Mouse (Mus musculus): ENCODE measurements around the gene Uox.

Gene Uox

GRCm38 (mm10) chr3:146583908-146584307, 13.7 kb downstream of the Uox start:
- DNase-seq (ENCODE audit: low spot score), result no peak

GRCm38 (mm10) chr3:146586616-146587015, 16.4 kb downstream of the Uox start:
- DNase-seq (ENCODE audit: low spot score), result no peak

- no peak for DNase-seq (ENCODE audit: low spot score)
These were observed 19.3 kb downstream of the Uox start for GRCm38 (mm10) chr3:146589523-146589922.

DNA sequence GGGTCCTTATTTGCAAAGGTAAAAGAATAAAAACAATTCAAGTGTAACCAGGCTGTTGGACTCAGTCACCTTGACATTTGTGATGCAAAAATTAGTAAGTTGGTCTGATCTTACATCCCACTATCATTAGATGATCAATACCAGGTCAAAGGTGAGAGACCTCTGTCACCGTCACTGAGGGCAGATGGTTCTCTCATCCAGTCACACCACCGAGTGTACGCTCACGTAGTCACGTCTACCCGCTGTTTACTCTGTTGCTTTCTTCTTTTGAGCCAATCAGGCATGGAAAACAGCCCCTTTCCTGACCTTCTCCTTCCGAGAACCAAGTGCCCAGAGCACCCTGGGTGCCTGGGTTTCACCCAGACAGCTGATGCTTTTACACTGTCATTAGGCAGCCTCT, 20.9 kb downstream of the Uox start:
- no peak for DNase-seq (ENCODE audit: low spot score)

- DNase-seq (ENCODE audit: low spot score), result no peak
These were observed 21.4 kb downstream of the Uox start for GRCm38 (mm10) chr3:146591601-146592000.

GRCm38 (mm10) chr3:146595440-146595839, 25.2 kb downstream of the Uox start:
- DNase-seq (ENCODE audit: low spot score), result no peak

DNA sequence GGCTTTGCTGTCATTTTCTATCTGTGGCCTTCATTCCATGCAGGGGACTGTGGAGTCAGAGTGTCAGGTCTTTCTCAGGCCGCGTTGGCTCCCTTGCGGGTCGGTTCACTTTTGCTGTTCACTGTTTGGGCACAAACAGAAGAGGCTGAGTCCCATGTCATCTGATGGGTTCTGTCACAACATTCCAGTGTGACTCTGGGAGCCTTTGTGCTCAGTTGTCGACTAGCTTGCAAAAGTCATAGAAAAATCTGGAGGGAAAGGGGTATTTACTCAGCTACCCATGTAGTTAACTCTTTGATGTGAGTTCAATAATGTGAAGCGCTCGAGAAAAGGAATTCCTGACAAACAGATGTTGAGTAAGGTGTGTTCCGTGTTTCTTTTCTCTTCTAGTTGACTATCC, 26.2 kb downstream of the Uox start:
- no peak for DNase-seq (ENCODE audit: low spot score)

- no peak for DNase-seq (ENCODE audit: low spot score)
These were observed 26.6 kb downstream of the Uox start for GRCm38 (mm10) chr3:146596864-146597263.

- DNase-seq (ENCODE audit: low spot score), result no peak
These were observed 28.2 kb downstream of the Uox start for GRCm38 (mm10) chr3:146598411-146598810.

- DNase-seq (ENCODE audit: low spot score), result no peak
These were observed 29.1 kb downstream of the Uox start for GRCm38 (mm10) chr3:146599198-146599900.

GRCm38 (mm10) chr3:146601205-146601604, 31.0 kb downstream of the Uox start:
- no peak for DNase-seq (ENCODE audit: low spot score)

- no peak for DNase-seq (ENCODE audit: low spot score)
These were observed 32.3 kb downstream of the Uox start for GRCm38 (mm10) chr3:146602531-146602930.

GRCm38 (mm10) chr3:146604647-146605046, 34.4 kb downstream of the Uox start:
- no peak for DNase-seq (ENCODE audit: low spot score)

- peak; percentile 27 for DNase-seq (ENCODE audit: low spot score)
These were observed 37.1 kb downstream of the Uox start for GRCm38 (mm10) chr3:146607368-146607767.

DNA sequence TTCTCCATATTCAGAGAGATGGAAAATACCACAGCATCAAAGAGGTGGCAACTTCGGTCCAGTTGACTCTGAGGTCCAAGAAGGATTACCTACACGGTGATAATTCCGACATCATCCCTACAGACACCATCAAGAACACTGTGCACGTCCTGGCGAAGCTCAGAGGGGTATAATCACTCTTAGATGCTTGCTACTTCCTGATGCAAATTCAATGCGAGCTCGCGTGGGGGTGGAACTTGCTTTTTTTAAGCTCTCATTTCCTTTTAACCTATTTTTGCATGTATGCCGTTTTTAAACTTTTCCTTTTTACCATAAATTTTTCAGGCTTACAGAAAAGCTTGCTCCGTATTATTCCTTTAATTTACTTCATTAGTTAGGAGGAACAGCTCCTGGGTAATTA, 40.1 kb downstream of the Uox start:
- DNase-seq (ENCODE audit: low spot score), result no peak

DNA sequence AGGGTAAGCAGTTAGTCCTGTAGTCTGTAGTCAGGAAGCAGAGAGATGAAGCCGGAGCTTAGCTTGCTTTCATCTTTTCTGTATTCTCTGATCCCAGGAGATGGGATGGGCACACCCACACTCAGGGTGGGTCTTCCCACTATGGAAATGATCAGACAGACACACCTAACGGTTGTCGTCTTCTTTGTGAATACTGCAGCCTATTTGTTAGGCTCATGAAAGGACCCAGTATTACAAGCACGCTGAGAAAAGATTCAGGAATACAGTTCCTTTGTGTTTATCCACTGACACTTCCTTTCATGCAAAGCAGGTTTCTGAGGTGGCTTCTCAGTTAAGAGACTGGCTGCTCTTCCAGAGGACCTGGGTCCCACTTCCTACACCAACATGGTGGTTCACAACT, 41.0 kb downstream of the Uox start:
- no peak for DNase-seq (ENCODE audit: low spot score)

DNA sequence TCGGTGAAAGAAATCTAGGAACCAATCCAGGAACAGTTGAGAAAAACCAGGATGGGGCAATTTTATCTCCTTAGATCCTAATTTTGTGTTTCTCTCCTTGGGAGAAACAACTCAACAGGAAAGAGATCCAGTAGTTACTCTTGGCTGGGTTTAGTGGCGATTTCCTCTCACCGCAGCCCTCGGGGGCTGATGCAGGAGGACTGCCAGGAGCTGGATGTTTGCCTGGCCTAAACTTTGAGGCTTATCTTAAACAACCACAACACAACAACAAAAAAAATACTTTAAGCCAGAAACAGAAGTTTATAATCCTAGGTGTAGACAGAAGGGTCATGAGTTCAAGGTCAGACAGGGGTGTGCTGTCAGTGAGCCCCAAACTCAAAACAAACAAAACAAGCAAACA, 41.6 kb downstream of the Uox start:
- no peak for DNase-seq (ENCODE audit: low spot score)

- DNase-seq (ENCODE audit: low spot score), result no peak
These were observed 45.3 kb downstream of the Uox start, which contains the start of gene Dnase2b for GRCm38 (mm10) chr3:146615496-146615895. Dnase2b (minus strand) TSS chr3:146615596.

DNA sequence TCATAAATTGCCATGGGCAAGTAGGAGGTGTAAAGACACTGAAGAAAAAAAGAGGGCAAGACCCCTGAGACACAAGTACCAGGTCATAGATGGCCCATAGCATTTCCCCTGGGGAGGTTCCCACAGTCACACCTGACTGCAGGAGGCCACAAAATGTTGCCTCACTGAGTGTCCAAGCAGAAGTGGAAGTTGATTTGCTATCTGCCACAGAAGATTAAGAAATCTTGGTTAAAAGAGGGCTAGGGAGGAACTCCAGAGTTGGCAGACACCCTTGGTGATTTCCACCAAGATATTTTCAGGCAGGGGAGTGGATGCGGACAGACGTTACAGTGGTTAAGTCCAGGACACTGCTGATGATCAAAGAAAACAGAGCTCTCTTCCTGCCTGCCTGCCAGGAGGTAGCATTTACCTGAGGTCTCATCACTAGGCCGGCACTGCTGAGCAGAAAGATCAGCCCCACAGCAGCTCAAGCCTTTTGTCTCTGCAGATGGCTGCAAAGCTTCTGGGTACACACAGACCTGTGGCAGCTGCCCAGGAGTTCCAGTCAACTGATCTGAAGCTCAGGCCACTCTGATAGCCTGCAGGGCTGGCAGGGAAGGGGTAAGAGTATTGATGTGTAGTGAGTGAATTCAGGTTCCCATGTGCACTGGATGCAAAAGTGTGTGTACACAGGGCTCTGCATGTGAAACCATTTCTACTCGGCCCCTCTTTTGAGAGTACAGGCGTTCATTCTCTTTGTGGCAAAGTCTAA, 46.5 kb downstream of the Uox start:
- no peak for DNase-seq (ENCODE audit: low spot score)

DNA sequence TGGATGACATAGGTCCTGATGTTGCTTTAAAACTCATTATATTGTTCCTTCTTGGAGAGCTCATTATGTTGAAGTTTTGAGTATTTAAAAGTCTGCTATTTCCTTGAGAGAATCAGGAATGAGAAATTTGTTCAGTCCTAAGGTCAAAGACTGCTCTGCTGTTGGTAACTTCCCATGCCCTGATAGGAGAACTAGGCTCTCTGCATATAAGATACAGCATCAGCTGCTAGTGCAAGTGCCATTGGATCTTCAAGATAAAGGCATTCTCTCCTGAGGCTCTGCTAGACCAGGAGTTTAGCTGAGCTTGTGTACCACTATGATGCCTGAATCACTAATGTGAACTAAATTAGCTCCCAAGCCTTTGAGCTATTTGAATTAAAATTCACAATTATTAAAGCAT, 47.7 kb downstream of the Uox start:
- DNase-seq (ENCODE audit: low spot score), result no peak

- no peak for DNase-seq (ENCODE audit: low spot score)
These were observed 48.1 kb downstream of the Uox start for GRCm38 (mm10) chr3:146618357-146618756.

DNA sequence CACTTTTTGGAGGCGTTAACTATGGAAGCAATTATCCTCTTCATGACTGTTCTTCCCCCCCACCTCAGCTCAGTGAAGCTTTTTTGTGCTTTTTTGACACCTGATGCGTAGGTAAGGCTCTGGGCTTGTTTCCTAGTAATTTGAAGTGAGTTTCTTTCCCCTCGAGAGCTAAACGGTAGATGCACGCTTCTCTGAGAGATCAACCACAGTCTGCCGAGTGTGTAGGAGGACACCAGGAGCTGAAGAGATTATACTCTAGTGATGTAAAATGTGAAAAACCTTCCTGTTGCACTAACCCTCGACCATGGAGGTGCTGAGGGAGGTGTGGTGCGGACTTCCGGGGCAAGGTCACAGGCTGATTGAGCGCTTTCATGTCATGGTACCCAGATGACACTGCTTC, 49.9 kb downstream of the Uox start:
- no peak for DNase-seq (ENCODE audit: low spot score)

- peak; percentile 31 for DNase-seq (ENCODE audit: low spot score)
These were observed 50.5 kb downstream of the Uox start for GRCm38 (mm10) chr3:146620555-146621249.

Measured in MN1 (cell line).